Mouse (Mus musculus) c-Kit-positive CD71-negative TER-119-negative erythroid progenitor cells, embryonic 14.5 days (primary cell): Measurements from ENCODE around the gene Lrrc20.
"Not testable (repeated sequence)": the region's sequence is repeated elsewhere in the genome, so short reads cannot be mapped to it uniquely, and the experiment has no call there.

Experiments
- DNase-seq: peaks from one replicate; pipeline ENCODE4 v3.0.0-alpha.2; 2013; ENCODE audit warnings: low read depth

The Lrrc20 gene

DNA sequence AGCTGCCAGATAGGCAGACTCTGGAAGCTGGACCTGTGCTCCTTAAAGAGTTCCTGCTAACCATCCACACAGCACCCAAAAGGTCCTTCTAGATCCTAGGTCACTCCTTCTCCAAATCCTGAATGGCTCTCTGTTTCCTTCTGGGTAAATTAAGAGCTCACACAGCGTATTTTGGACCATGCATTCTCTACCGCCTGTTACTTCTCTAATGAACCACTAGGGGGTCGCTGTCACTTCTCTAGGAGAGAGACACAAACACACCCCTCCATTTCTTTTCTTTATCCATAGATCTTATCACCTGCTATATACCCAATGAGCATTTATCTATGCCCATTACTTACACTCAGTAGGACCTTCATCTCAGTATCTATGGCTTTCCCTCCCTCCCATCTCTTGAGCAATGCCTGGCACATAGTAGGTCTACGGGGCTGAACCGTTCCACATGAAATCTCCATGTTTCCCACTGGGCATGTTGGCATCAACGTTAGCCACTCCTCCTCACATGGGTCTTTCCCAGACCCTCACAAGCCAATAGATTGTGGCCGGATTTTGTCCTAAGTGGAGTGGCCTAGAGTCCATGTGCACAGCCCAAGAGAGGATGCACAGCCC is 111.7 kb downstream of the Lrrc20 start:
- no peak for DNase-seq

DNA sequence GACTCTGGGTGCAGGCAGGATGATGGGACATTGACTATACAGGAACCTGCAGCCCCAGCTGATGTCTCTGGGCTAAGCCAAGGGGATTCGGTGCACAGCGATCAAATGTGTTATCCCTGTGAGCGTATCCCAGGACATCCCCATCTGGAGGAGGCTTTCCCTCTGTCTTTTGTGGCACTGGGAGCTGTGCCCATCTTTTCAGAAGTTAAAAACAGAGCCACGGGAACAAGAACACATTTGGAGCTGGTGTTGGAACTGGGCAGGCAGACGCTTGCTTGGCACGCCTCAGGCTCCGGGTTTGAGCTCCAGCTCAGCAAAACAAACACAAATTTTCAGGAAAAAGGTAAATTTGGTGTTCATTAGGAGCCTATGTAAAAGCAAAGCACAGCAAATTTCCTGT is 122.4 kb downstream of the Lrrc20 start:
- no peak for DNase-seq

DNA sequence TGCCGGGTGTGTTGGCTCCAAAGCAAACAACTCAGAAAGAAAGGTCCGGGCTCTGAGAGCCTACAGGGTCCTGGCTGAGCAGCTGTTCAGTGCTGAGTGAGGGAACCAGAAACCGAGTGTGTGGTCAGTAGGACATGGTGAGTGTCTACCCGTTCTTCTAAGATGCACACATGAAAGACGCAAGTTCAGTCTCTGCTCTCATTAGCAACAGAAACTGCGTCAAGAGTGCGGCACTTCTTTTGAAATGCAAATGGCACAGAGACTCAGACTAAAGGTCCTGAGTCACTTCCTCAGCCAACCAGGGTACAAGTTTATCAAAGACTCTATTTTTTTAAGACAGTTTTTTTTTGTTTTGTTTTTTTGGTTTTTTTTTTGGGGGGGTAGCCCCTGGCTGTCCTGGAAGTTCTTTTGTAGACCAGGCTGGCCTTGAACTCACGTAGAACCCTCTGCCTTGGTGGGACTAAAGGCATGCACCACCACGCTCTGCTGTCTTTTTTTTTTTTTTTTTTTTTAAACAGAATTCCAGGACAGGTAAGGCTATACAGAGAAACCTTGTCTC is 124.0 kb downstream of the Lrrc20 start:
- DNase-seq: no peak

DNA sequence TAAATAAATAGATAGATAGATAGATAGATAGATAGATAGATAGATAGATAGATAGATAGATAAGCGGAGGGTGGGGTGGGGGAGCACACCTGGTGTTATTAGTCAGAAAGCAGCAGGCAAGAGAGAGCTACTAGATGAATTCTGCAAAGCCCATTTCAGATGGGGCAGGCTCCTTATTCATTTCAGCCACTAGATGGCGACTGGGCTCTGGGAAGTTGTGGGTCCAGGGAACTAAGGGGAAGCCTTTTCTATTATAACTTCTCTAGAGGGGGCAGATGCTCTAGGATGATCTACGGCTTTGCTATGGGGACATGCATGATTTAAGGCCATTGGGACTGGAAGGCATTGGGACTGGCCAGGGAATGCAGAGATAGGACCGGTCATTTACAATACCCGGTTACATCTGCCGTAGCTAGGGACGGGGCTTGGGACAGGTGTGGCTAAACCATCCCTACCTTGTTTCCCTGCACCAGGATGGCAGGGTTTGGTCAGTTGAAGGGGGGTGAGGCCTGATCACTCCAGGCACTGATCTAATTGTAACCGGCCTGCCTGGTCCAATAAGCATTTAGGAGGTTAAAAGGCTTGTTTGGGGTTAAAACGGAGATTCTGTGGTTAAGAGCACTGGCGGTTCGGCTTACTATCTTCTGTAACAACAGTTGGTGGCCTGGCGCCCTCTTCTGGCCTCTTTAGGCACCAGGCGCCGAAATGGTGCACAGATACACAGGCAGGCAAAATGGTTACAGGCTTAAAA is 126.9 kb downstream of the Lrrc20 start:
- peak; percentile 73 for DNase-seq

DNA sequence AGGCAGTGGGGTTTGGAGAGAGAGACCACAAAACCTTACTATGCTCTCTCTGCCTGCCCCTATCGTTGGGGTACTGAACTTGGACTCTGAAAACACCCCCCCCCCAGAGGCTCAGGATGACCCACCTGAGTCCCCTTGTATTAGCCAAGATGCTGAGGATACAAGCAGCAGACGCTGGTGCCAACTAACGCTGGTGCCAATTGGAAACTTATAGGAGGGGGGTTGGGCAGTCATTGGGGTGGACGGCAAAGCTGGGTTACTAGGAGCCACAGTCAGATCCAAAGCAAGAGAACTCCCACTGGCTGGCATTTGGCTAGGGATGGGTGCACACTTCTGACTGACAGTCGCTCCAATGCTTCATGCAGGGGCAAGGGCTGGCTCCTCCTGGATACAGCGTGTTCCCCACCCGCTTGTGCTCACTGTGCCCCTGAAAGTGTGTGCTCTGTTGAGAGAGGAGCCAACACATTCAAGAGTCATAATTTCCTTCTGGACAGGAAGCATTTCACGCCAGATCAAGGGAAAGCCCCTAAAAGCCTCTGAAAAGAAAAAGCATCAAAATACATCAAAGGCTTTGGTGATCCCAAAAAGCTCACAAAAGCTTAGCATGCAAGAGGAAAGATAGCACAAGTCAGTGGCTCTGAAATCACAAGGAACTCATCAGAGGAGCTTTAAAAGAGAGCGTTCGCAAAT is 128.9 kb downstream of the Lrrc20 start:
- DNase-seq: no peak

DNA sequence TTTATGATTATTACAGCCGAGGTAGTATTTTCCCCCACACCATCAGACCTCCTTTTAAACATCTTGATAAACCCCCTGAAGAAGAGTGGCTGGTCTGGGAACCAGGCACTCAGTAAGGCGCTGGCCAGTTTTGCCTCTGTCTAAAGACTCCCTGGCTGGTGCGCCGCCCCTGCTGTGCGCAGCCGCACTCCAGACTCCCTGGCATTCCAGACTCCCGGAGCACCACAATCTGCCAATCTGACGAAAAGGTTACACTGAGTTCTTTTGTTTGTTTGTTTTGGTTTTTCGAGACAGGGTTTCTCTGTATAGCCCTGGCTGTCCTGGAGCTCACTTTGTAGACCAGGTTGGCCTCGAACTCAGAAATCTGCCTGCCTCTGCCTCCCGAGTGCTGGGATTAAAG is 129.8 kb downstream of the Lrrc20 start:
- not testable (repeated sequence) for DNase-seq

DNA sequence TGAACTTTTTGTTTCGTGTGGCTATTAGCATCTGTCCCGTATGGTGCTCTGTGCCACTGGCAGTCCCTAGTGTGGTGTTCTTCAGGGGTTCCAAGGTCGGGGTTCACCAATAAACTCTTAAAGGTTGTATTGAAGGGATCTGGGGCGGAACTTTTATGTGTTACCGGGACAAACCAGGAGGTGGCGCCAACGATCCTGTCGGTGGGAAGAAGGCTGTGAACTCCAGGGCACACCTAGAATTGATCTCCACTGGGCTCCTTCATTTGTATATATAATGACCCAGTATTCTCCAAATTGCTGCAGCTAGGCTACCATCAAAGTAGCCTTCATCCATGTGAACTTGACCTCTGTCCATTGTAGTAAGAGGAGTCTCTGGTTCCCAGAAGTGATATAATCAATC is 130.2 kb downstream of the Lrrc20 start:
- peak; percentile 61 for DNase-seq

DNA sequence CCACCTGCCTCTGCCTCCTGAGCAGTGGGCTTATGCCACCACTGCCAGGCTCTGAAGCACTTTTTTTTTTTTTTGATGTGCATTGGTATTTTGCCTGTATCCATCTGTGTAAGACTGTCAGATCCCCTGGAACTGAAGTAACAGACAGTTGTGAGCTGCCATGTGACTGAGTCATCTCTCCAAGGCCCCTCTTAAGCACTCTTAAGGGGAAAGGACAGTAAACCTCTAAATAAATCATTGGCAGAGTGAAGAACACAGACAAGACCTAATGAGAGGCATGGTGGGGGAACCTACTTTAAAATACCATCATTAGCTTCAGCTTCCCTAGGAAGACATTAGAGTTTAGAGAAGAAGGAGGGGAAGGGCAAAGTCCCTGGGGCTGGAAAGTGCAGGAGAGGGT is 132.6 kb downstream of the Lrrc20 start:
- DNase-seq: no peak

DNA sequence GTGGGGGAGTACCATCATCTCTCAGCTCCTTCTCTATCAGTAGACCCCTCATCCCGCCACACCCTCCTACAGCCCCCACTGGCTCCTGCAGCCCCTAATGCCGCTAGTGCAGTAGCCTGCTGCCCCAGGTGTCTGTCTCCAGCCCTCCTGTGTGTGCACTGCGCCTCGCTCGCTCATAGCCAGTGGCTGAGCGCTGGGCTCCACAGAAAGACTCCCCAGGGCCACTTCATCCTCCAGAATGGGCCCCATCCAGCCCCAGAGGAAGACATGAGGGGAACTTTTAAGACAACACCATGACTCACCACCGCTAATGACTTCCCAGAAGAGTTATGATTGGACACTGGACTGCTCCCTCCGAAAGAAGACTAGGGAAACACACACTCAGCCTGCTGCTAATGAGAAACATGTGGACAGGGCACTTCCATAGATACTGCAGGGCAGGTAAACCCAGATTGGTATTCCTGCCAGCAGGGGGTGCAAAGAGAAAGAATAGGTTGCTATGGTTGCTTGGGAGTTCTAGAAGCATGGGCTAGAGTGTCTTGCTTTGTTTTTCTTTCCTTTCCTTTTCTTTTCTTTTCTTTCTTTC is 135.1 kb downstream of the Lrrc20 start:
- DNase-seq: no peak

DNA sequence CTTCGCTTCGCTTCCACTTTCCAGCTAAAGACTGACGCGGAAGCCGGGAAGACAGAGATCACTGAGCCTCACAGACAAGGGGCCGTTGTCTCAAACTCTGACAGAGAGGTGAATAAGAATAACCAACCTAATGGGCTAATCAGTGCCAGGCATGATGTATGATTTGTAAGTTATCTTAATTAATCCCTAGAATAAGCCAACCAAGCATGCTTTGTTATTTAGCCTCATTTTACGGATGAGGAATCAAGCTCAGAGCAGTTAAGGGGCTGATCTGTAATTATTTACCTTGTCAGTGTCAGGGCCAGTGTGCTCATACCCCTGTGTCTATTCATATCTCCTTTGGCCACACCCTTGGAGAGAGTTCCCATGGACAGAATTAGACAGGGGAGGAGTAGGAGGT is 138.7 kb downstream of the Lrrc20 start:
- DNase-seq: no peak

DNA sequence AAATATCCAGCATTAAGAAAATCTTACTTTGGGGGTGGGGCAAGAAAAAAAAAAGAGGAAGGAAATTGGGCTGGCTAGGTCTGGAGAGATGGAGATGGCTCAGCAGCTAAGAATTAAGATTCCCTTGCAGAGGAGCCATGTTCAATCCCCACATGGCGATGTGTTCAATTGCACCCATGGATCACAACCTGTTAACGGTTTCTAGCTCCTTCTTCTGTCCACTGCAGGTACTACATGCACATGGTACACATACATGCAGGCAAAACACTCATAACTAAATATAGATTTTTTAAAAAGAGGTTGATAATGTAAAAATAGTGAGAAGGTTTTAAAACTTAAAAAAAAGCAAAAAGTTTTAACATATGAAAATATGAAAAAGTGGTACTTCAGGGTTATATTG is 142.9 kb downstream of the Lrrc20 start:
- DNase-seq: no peak

DNA sequence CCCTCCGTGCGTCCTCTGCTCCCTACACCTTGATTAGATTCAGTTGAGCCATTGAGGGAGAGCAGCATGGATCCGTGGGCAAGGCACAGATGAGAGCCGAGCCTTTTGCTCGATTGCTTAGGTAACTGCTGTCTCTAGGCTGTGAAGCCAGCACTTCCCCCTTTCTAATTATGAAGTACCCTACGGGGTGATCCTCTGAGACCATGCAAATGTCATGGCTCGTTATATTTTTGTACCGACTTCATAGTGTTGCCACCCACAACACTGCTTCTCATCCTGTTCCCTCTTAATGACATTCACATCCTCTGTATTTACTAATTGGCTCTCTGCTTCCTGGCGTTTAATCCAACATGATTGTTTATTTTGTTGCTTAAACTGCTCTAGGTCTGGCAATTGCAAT is 146.1 kb downstream of the Lrrc20 start:
- no peak for DNase-seq

DNA sequence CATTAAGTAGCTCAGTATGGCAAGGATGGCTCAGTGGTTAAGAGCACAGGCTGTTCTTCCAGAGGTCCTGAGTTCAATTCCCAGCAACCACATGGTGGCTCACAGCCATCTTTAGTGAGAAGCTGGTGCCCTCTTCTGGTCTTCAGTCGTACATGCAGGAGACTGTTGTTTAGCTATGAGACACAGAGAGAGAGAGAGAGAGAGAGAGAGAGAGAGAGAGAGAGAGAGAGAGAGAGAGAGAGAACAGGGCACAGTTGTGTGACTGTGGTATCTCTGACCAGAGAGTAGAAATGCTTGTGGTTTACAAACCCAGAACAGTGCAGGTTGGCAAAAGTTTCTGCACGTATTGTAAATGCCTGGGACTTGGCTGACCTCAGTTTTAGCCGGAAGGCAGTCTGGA is 148.3 kb downstream of the Lrrc20 start:
- DNase-seq: not testable (repeated sequence)

DNA sequence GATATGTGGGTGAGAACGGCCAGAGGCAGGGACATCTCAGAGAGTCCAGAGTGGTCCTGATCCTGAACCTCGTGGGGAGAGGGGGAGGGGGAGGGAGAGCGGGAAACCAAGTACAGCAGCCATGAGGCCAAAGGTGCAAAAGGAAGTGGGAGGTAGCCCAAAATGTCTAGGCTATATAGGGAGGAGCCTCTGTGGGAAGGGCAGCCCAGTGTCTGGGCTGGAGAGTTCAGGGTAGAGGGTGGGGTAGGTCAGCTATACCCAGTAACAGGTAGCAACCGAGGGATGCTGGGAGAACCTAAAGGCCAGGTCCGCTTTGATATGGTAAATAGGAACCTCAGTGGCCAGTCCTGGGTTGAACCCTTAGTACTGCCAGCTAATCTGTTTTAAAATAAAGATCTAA is 149.2 kb downstream of the Lrrc20 start:
- DNase-seq: no peak

DNA sequence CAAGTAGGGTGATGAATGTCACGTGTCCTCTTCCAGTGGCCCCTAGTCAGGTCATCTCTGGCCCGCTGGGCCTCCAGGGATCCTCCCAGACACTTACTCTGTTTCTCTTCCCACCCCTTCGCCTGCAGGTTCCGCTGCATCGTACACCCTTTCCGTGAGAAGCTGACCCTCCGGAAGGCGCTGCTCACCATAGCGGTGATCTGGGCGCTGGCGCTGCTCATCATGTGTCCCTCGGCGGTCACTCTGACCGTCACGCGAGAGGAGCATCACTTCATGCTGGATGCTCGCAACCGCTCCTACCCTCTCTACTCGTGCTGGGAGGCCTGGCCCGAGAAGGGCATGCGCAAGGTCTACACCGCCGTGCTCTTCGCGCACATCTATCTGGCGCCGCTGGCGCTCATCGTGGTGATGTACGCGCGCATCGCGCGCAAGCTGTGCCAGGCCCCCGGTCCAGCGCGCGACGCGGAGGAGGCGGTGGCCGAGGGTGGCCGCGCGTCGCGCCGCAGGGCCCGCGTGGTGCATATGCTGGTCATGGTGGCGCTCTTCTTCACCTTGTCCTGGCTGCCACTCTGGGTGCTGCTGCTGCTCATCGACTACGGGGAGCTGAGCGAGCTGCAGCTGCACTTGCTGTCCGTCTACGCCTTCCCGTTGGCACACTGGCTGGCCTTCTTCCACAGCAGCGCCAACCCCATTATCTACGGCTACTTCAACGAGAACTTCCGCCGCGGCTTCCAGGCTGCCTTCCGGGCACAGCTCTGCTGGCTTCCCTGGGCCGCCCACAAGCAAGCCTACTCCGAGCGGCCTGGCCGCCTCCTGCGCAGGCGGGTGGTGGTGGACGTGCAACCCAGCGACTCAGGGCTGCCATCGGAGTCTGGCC is 150.0 kb downstream of the Lrrc20 start:
- DNase-seq: no peak

DNA sequence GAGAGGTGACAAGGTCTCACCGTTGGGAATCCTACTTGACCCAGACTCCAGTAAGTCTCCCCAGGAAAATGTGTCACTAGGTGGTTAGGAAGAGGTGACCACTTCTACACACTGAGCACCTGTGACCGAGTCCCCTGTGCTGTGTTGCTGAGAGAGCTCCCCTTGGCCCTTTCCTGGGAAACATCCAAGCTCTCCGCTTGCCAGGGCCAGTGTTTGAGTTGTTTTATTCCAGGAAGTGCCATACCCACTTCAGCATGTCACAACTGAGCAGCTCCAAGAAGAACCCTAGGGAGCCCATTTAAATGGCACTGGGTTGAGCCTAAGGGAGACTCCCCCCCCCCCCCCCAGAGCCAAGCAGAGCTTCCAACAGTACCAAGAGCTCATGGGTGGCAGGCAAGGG is 150.9 kb downstream of the Lrrc20 start:
- no peak for DNase-seq

DNA sequence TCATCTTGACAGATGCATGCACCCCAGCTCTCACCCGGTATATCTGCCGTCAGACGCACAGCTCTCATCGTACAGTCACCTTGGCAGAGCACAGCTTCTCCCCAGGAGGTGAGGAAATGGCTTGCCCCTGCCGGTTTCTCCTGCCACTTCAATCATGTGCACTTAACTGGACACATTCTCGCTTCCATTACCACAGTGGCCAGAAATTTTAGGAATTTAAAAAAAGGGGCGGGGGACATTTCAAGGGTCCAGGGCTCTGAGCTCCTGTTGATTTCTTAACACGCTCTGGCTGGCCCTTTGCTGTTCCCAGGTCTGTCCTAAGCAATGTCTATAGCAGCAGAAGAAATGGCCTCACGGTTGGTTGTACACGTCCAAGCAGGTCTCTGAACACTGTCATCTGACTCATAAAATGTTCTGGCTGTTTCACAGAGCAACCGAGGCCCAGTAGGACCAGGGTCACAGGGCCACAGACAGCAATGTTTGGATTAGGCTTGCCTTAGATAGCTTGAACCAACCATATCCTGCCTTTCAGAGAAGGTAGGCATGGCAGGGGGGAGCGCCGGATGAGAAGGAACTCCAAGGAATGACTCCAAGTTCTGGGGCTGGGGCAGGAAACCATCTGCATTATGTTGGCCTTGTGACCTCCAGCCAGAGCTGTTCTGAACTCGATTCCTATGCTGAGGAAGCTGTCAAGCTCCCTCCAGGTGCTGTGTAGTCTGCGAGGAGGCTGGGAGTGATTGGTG is 151.8 kb downstream of the Lrrc20 start:
- DNase-seq: no peak

DNA sequence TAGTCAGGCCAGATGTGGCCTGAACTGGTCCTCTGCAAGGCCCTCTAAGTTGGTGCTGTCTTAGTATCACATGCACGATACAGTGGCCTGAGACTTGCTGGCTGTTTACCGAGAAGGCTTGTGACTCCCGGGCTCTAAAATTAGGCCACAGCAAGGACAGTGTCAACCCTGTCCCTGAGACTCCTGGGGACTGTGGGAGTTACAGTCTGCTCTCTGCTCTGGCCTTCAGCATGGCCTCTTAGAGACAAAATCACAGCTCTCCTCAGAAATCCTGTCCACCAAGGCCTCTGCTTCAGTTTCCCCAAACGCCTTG is 152.3 kb downstream of the Lrrc20 start:
- no peak for DNase-seq
